Mouse (Mus musculus) heart, embryonic 11.5 days (tissue): Measurements from ENCODE around the gene Yrdc. TPM values are rescaled to one million over a fixed set of nuclear protein-coding genes. Genes with fewer than 3 reads are reported as not detected.
A peak's percentile ranks its signal among the peaks of the same experiment; 100 is the strongest.

Experiments
- ATAC-seq: fragments of 200-750 bp; cut with Nextera tagmentation; replicated peaks from 2 replicates; pipeline ENCODE4 v1.8.0; 2017; ENCODE audit warnings: moderate library complexity; ENCODE audit not compliant: insufficient number of reproducible peaks, low FRiP score, low TSS enrichment
- H3K27ac ChIP-seq: fragments of 300-500 bp; sonication (generic); 2 replicates; pipeline ENCODE4 v1.5.1; 2014; ENCODE audit warnings: mild to moderate bottlenecking, low read depth, low read length
- H3K27me3 ChIP-seq: fragments of 300-500 bp; sonication (generic); 2 replicates; pipeline ENCODE4 v1.6.1; 2014; ENCODE audit warnings: mild to moderate bottlenecking, low read length, mixed read lengths; ENCODE audit not compliant: control insufficient read depth, insufficient read depth
- H3K36me3 ChIP-seq: fragments of 300-500 bp; sonication (generic); 2 replicates; pipeline ENCODE4 v1.6.1; 2014; ENCODE audit warnings: mild to moderate bottlenecking, low read length, moderate library complexity, mixed read lengths; ENCODE audit not compliant: control insufficient read depth, insufficient read depth
- H3K4me1 ChIP-seq: fragments of 300-500 bp; sonication (generic); 2 replicates; pipeline ENCODE4 v1.6.1; 2014; ENCODE audit warnings: low read length; ENCODE audit not compliant: control insufficient read depth, insufficient read depth
- H3K4me2 ChIP-seq: fragments of 300-500 bp; sonication (generic); 2 replicates; pipeline ENCODE4 v1.6.1; 2014; ENCODE audit warnings: mild to moderate bottlenecking, moderate library complexity
- H3K4me3 ChIP-seq: fragments of 300-500 bp; sonication (generic); 2 replicates; pipeline ENCODE4 v1.5.1; 2014; ENCODE audit warnings: low read depth, low read length
- H3K9ac ChIP-seq: fragments of 300-500 bp; sonication (generic); 2 replicates; pipeline ENCODE4 v1.6.1; 2014; ENCODE audit warnings: mild to moderate bottlenecking, low read depth, low read length, moderate library complexity
- H3K9me3 ChIP-seq: fragments of 300-500 bp; sonication (generic); replicated peaks from 2 replicates; pipeline ENCODE4 v1.6.1; 2016; ENCODE audit warnings: low read length; ENCODE audit not compliant: control insufficient read depth
- WGBS: fragments of 180-500 bp; shearing (Covaris S2); extraction: QIAGEN DNeasy Blood & Tissue Kit; methylation state at CpG from one replicate; pipeline ENCODE4 v1.1.7; 2014; ENCODE audit not compliant: insufficient replicate concordance; 5-methylcytosine and 5-hydroxymethylcytosine counted together
- polyA plus RNA-seq: library from polyadenylated mRNA; unstranded; fragments of >200 nt; fragmentation: Nextera tagmentation; extraction: Ambion mirVana; gene quantifications from 2 replicates; pipeline ENCODE4 v1.2.1, GENCODE M21; 2014

Gene Yrdc
- polyA plus RNA-seq, 1 experiment from 2014 or later = 28.0 TPM

- Histone ChIP-seq H3K9ac (no peak overlapping the region), H3K27ac (no peak overlapping the region), H3K4me1 (peaks cover 7% of the 10 kb centered on the region; the same call in 1 of the 2 replicates), H3K27me3 (peaks cover 74% of the 10 kb centered on the region), H3K9me3 (no peaks in the 10 kb centered on the region), H3K4me2 (no peak overlapping the region), H3K36me3 (no peaks in the 10 kb centered on the region), H3K4me3 (no peak overlapping the region)
- 74% methylated on average over 5 of the region's 5 CpGs for WGBS
- no peak for ATAC-seq
These were observed 40.4 kb downstream of the Yrdc start for GRCm38 (mm10) chr4:124890831-124891230.

GRCm38 (mm10) chr4:124893769-124894168, 43.3 kb downstream of the Yrdc start:
- 39% methylated on average over 6 of the region's 6 CpGs for WGBS
- no peak for ATAC-seq
- Histone ChIP-seq H3K4me2 (no peak overlapping the region), H3K9me3 (no peaks in the 10 kb centered on the region), H3K27ac (no peak overlapping the region), H3K4me1 (peaks cover 7% of the 10 kb centered on the region; the same call in 1 of the 2 replicates), H3K9ac (no peak overlapping the region), H3K36me3 (no peaks in the 10 kb centered on the region), H3K27me3 (peaks cover 70% of the 10 kb centered on the region), H3K4me3 (no peak overlapping the region)

- ATAC-seq = no peak
- WGBS = 2% methylated on average over 83 of the region's 83 CpGs
- Histone ChIP-seq H3K27me3 (peaks cover 76% of the 10 kb centered on the region), H3K4me2 (peak overlapping the region; percentile 87), H3K4me1 (peaks cover 7% of the 10 kb centered on the region; the same call in 1 of the 2 replicates), H3K9ac (no peak overlapping the region), H3K4me3 (peak overlapping the region; percentile 48), H3K36me3 (no peaks in the 10 kb centered on the region), H3K27ac (no peak overlapping the region), H3K9me3 (no peaks in the 10 kb centered on the region)
These were observed 44.3 kb downstream of the Yrdc start for GRCm38 (mm10) chr4:124894508-124895428.

- H3K4me1 ChIP-seq = peaks cover 7% of the 10 kb centered on the region; the same call in 1 of the 2 replicates
- no peak overlapping the region for H3K9ac ChIP-seq
- no peak overlapping the region for H3K4me3 ChIP-seq
- no peaks in the 10 kb centered on the region for H3K9me3 ChIP-seq
- WGBS = 58% methylated on average over 10 of the region's 10 CpGs
- H3K36me3 ChIP-seq = no peaks in the 10 kb centered on the region
- no peak for ATAC-seq
- H3K4me2 ChIP-seq = no peak overlapping the region
- H3K27ac ChIP-seq = no peak overlapping the region
- peaks cover 57% of the 10 kb centered on the region for H3K27me3 ChIP-seq
These were observed 47.9 kb downstream of the Yrdc start for GRCm38 (mm10) chr4:124898428-124898827.

- peaks cover 43% of the 10 kb centered on the region for H3K27me3 ChIP-seq
These were observed 49.4 kb downstream of the Yrdc start for GRCm38 (mm10) chr4:124899906-124900305.

More at GRCm38 (mm10) chr4:124899906-124900305, 49.4 kb downstream of the Yrdc start:
- H3K4me2 ChIP-seq = no peak overlapping the region; the same call in 1 of the 2 replicates
- H3K27ac ChIP-seq = no peak overlapping the region
- no peaks in the 10 kb centered on the region for H3K9me3 ChIP-seq
- no peak overlapping the region for H3K4me3 ChIP-seq
- 42% methylated on average over 5 of the region's 5 CpGs for WGBS
- no peak for ATAC-seq
- H3K9ac ChIP-seq = no peak overlapping the region
- peaks cover 2% of the 10 kb centered on the region; the same call in 1 of the 2 replicates for H3K4me1 ChIP-seq
- H3K36me3 ChIP-seq = no peaks in the 10 kb centered on the region

Other genes with a start within 250 kb of the Yrdc start
- not detected in 2 replicates for gene 3100002H09Rik, start 239.9 kb upstream of the Yrdc start, polyA plus RNA-seq
- gene Pou3f1, start 193.9 kb upstream of the Yrdc start, polyA plus RNA-seq = 0.21 and 0.24 TPM in 2 replicates
- 57.1 and 60.7 TPM in 2 replicates for gene Utp11, start 157.1 kb upstream of the Yrdc start, polyA plus RNA-seq
- gene Fhl3, start 150.0 kb upstream of the Yrdc start, polyA plus RNA-seq = 6.3 and 6.4 TPM in 2 replicates
- 109 and 113 TPM in 2 replicates for gene Sf3a3, start 135.9 kb upstream of the Yrdc start, polyA plus RNA-seq
- 18.5 and 19.2 TPM in 2 replicates for gene Inpp5b, start 108.8 kb upstream of the Yrdc start, polyA plus RNA-seq
- 11.0 and 13.5 TPM in 2 replicates for gene Mtf1, start 48.6 kb upstream of the Yrdc start, polyA plus RNA-seq
- gene 1110065P20Rik, start 517 bp downstream of the Yrdc start, polyA plus RNA-seq = 41.4 and 46.3 TPM in 2 replicates
- gene Maneal, start 11.5 kb downstream of the Yrdc start, polyA plus RNA-seq = 0.13 and 0.21 TPM in 2 replicates
- not detected in 2 replicates for gene Epha10, start 30.2 kb downstream of the Yrdc start, polyA plus RNA-seq
- gene 9930104L06Rik, start 86.4 kb downstream of the Yrdc start, polyA plus RNA-seq = 3.2 and 5.4 TPM in 2 replicates
- 131 and 136 TPM in 2 replicates for gene Cdca8, start 88.6 kb downstream of the Yrdc start, polyA plus RNA-seq
- gene Rspo1, start 135.8 kb downstream of the Yrdc start, polyA plus RNA-seq = 6.9 and 10.4 TPM in 2 replicates
- 61.9 and 65.9 TPM in 2 replicates for gene Gnl2, start 165.9 kb downstream of the Yrdc start, polyA plus RNA-seq
- gene Dnali1, start 215.0 kb downstream of the Yrdc start, polyA plus RNA-seq = 0.14 and 0.20 TPM in 2 replicates
- 20.6 and 20.8 TPM in 2 replicates for gene Snip1, start 216.0 kb downstream of the Yrdc start, polyA plus RNA-seq
- 53.4 and 55.4 TPM in 2 replicates for gene Meaf6, start 234.5 kb downstream of the Yrdc start, polyA plus RNA-seq